Mouse (Mus musculus): ENCODE measurements around the gene Nme7. TPM values are rescaled to one million over a fixed set of nuclear protein-coding genes. Genes with fewer than 3 reads are reported as not detected.

The Nme7 gene
- total RNA-seq (2021), result 10 to 100 TPM; 24.0 to 26.7 TPM

- no peak for DNase-seq (ENCODE audit: low spot score in 2 of 2)
- intact Hi-C loops (cut with DNase I), result no loop called here
Observed at GRCm38 (mm10) chr1:164303821-164304220, at the start of gene Nme7. Gene Nme7 (plus strand): TSS chr1:164304121.

- no peak for DNase-seq (ENCODE audit: low spot score in 2 of 2)
- intact Hi-C loops (cut with DNase I), result no loop called here
Observed at GRCm38 (mm10) chr1:164254836-164255235, 49.1 kb upstream of the Nme7 start.

GRCm38 (mm10) chr1:164260171-164261028 lies 43.5 kb upstream of the Nme7 start:
- intact Hi-C loops (cut with DNase I), result no loop called here
- no peak for DNase-seq (ENCODE audit: low spot score in 2 of 2)

GRCm38 (mm10) chr1:164261553-164261952 lies 42.4 kb upstream of the Nme7 start:
- peak in 1 of 2 experiments; percentile 22 for DNase-seq (ENCODE audit: low spot score in 2 of 2)
- intact Hi-C loops (cut with DNase I), result no loop called here

- DNase-seq (ENCODE audit: low spot score in 2 of 2), result no peak
- intact Hi-C loops (cut with DNase I), result no loop called here
Observed at GRCm38 (mm10) chr1:164270941-164271340, 33.0 kb upstream of the Nme7 start.

- intact Hi-C loops (cut with DNase I), result loop anchor here (2.0 kb wide), 1 partner anchor 25 kb away; the partner anchor contains the start of gene Slc19a2
- DNase-seq (ENCODE audit: low spot score in 2 of 2), result no peak
Observed at GRCm38 (mm10) chr1:164273659-164274058, 30.3 kb upstream of the Nme7 start.

- intact Hi-C loops (cut with DNase I), result loop anchor here (2.0 kb wide), 1 partner anchor 27 kb away; the partner anchor contains the start of gene Slc19a2
Observed at GRCm38 (mm10) chr1:164275455-164275954, 28.4 kb upstream of the Nme7 start, which contains the start of gene Ccdc181. Gene Ccdc181 (plus strand): TSS chr1:164275585.

GRCm38 (mm10) chr1:164276552-164276951 lies 27.4 kb upstream of the Nme7 start:
- DNase-seq (ENCODE audit: low spot score in 2 of 2), result no peak
- intact Hi-C loops (cut with DNase I), result no loop called here

More at GRCm38 (mm10) chr1:164275455-164275954, 28.4 kb upstream of the Nme7 start, which contains the start of gene Ccdc181:
- peak; percentile 94 to 95 for DNase-seq (ENCODE audit: low spot score in 2 of 2)

GRCm38 (mm10) chr1:164279332-164279731 lies 24.6 kb upstream of the Nme7 start:
- DNase-seq (ENCODE audit: low spot score in 2 of 2), result no peak
- intact Hi-C loops (cut with DNase I), result no loop called here

- intact Hi-C loops (cut with DNase I), result no loop called here
- no peak for DNase-seq (ENCODE audit: low spot score in 2 of 2)
Observed at GRCm38 (mm10) chr1:164284007-164284406, 19.9 kb upstream of the Nme7 start.

GRCm38 (mm10) chr1:164287406-164287805 lies 16.5 kb upstream of the Nme7 start:
- intact Hi-C loops (cut with DNase I), result no loop called here
- DNase-seq (ENCODE audit: low spot score in 2 of 2), result no peak

GRCm38 (mm10) chr1:164292040-164292439 lies 11.9 kb upstream of the Nme7 start:
- intact Hi-C loops (cut with DNase I), result no loop called here
- no peak for DNase-seq (ENCODE audit: low spot score in 2 of 2)

GRCm38 (mm10) chr1:164294071-164294470 lies 9.8 kb upstream of the Nme7 start:
- intact Hi-C loops (cut with DNase I), result no loop called here

GRCm38 (mm10) chr1:164296473-164296872 lies 7.4 kb upstream of the Nme7 start:
- no peak for DNase-seq (ENCODE audit: low spot score in 2 of 2)
- intact Hi-C loops (cut with DNase I), result no loop called here

More at GRCm38 (mm10) chr1:164294071-164294470, 9.8 kb upstream of the Nme7 start:
- no peak for DNase-seq (ENCODE audit: low spot score in 2 of 2)

- intact Hi-C loops (cut with DNase I), result no loop called here
- no peak for DNase-seq (ENCODE audit: low spot score in 2 of 2)
Observed at GRCm38 (mm10) chr1:164301949-164302348, 2.0 kb upstream of the Nme7 start.

- DNase-seq (ENCODE audit: low spot score in 2 of 2), result peak; percentile 94 to 97
- intact Hi-C loops (cut with DNase I), result no loop called here
Observed at GRCm38 (mm10) chr1:164307124-164307751, 3.3 kb downstream of the Nme7 start, which contains the start of gene Blzf1. Gene Blzf1 (minus strand): TSS chr1:164307489.

GRCm38 (mm10) chr1:164307922-164308321 lies 4.0 kb downstream of the Nme7 start:
- intact Hi-C loops (cut with DNase I), result no loop called here
- DNase-seq (ENCODE audit: low spot score in 2 of 2), result no peak

- intact Hi-C loops (cut with DNase I), result loop anchor here (10.0 kb wide), 1 partner anchor 911 kb away; no protein-coding TSS in a partner anchor
- no peak for DNase-seq (ENCODE audit: low spot score in 2 of 2)
Observed at GRCm38 (mm10) chr1:164314085-164314484, 10.2 kb downstream of the Nme7 start.

GRCm38 (mm10) chr1:164315266-164315665 lies 11.3 kb downstream of the Nme7 start:
- no peak for DNase-seq (ENCODE audit: low spot score in 2 of 2)
- intact Hi-C loops (cut with DNase I), result loop anchor here (5.0 to 10.0 kb wide), 3 partner anchors 592 to 910 kb away; no protein-coding TSS in a partner anchor

GRCm38 (mm10) chr1:164316697-164317096 lies 12.8 kb downstream of the Nme7 start:
- DNase-seq (ENCODE audit: low spot score in 2 of 2), result peak; percentile 72 to 74
- intact Hi-C loops (cut with DNase I), result loop anchor here (5.0 to 10.0 kb wide), 3 partner anchors 591 to 908 kb away; no protein-coding TSS in a partner anchor
